Mouse (Mus musculus) ovary, adult 10 weeks (tissue): Measurements from ENCODE around the gene Tyrobp. TPM values are rescaled to one million over a fixed set of nuclear protein-coding genes. Genes with fewer than 3 reads are reported as not detected.

ENCODE experiments used
- polyA plus RNA-seq: library from polyadenylated mRNA; stranded (reverse); fragments of 350-450 nt; fragmentation: Illumina TruSeq; extraction: RNeasy Lipid Tissue Mini Kit (QIAGEN cat#74804); gene quantifications from one replicate; pipeline ENCODE4 v1.2.3, GENCODE M21; 2014

The Tyrobp gene
- polyA plus RNA-seq = 5.6 TPM

GRCm38 (mm10) chr7:30413596-30413995 lies at the start of gene Tyrobp:
TSS of gene Tyrobp (plus strand) at chr7:30413760.

GRCm38 (mm10) chr7:30419561-30420499 lies 6.3 kb downstream of the Tyrobp start, which contains the start of gene Hcst:
TSS of gene Hcst (minus strand) at chr7:30419854.

DNA sequence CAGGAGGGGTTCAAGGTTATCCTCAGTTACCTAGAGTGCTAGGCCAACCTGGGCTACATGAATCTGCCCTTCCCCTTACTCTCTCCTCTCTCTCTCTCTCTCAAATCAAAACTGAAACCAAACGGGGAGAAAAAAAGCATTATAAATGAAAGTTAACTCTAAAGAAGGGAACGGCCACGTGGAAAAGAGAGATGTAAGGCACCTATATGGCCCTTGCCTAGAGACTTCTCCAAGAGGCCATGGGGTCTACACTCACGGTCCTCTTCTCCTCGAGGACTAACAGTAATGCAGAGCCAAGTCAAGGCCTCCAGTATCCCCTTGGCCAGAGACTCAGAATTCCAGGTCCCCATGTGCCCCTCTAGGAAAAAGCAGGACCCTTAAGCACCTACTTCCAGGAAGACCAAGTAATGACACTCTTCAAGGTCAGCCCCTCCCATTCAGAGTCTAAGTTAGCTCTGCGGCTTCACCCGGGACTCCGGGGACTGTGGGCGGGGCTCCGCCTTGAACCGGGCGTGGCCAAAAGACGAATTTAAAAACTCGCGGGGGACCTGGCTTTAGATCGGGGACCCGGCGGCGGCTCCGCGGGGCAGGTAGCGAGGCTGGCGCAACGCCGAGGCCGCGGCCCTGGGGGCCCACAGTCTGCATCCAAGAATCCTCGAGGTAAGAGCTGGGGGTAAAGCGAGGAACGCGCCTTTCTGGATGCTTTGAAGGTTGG lies 7.8 kb downstream of the Tyrobp start, which contains the start of gene Nfkbid:
Gene Nfkbid, plus strand, starts transcription at position 558 of the 715 bp plus-strand sequence.

DNA sequence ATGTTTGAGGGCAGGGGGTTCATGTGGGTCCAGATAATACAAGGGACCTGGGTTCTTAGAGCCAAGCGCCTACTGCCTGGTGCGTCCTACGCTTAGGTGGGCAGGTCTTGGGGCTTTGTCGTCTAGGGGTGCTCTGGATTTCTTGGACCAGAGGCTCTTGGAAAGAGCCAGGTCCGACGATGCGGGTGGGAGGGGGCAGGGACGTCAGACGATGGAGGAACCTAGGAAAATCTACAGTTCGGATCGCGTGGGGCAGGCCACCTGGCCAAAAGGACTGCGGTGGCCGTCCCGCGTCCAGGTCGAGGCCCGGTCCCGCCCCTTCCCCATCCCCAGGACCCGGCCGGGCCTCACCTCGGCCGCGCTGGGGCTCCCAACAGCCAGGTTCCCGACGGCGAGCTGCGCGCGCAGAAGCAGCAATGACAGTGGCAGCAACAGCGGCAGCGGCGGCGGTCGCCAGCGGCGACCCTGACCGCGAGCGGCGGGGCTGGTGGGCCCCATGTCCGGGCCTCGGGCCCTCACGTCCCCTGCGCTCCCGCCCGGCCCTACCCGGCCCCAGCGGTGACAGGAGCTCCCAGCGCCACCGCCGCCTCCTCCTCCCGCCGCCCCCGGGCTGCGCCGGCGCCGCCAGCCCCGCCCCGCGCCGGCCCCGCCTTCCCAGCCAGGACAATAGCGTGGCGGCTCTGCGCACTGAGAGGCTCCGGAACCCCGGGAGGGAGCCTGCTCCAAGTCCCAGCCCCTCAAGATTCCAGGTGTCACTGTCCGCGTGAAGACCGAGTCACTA lies 31.6 kb downstream of the Tyrobp start, which contains the start of gene Aplp1:
Gene Aplp1, minus strand, starts transcription at position 565 of the 781 bp plus-strand sequence.

GRCm38 (mm10) chr7:30457629-30458330 lies 44.2 kb downstream of the Tyrobp start, which contains the start of the genes Kirrel2 and Nphs1:
TSS of gene Kirrel2 (minus strand) at chr7:30457690.
TSS of gene Nphs1 (plus strand) at chr7:30458315.

Other genes starting within 250 kb of the Tyrobp start
- gene Zfp146, start 244.0 kb upstream of the Tyrobp start, polyA plus RNA-seq = 76.2 TPM
- gene Cox7a1, start 229.6 kb upstream of the Tyrobp start, polyA plus RNA-seq = not detected
- 65.4 TPM for gene Capns1, start 214.9 kb upstream of the Tyrobp start, polyA plus RNA-seq
- 1.7 TPM for gene Polr2i, start 181.8 kb upstream of the Tyrobp start, polyA plus RNA-seq
- gene Tbcb, start 181.5 kb upstream of the Tyrobp start, polyA plus RNA-seq = 6.8 TPM
- not detected for gene Ovol3, start 178.0 kb upstream of the Tyrobp start, polyA plus RNA-seq
- gene Thap8, start 133.7 kb upstream of the Tyrobp start, polyA plus RNA-seq = not detected
- 0.20 TPM for gene Wdr62, start 133.3 kb upstream of the Tyrobp start, polyA plus RNA-seq
- 20.6 TPM for gene Clip3, start 122.0 kb upstream of the Tyrobp start, polyA plus RNA-seq
- 3.1 TPM for gene Alkbh6, start 105.0 kb upstream of the Tyrobp start, polyA plus RNA-seq
- 1.7 TPM for gene Syne4, start 99.0 kb upstream of the Tyrobp start, polyA plus RNA-seq
- gene E130208F15Rik, start 92.0 kb upstream of the Tyrobp start, polyA plus RNA-seq = 0.51 TPM
- gene Sdhaf1, start 89.9 kb upstream of the Tyrobp start, polyA plus RNA-seq = 1.3 TPM
- 0.40 TPM for gene Lrfn3, start 51.0 kb upstream of the Tyrobp start, polyA plus RNA-seq
- not detected for gene Hcst, start 6.1 kb downstream of the Tyrobp start, polyA plus RNA-seq
- gene Nfkbid, start 8.0 kb downstream of the Tyrobp start, polyA plus RNA-seq = 0.23 TPM
- gene Aplp1, start 31.8 kb downstream of the Tyrobp start, polyA plus RNA-seq = 0.63 TPM
- gene Kirrel2, start 43.9 kb downstream of the Tyrobp start, polyA plus RNA-seq = not detected
- gene Nphs1, start 44.6 kb downstream of the Tyrobp start, polyA plus RNA-seq = not detected
- gene Prodh2, start 79.9 kb downstream of the Tyrobp start, polyA plus RNA-seq = not detected
- gene Arhgap33, start 121.3 kb downstream of the Tyrobp start, polyA plus RNA-seq = 0.23 TPM
- gene Hspb6, start 138.4 kb downstream of the Tyrobp start, polyA plus RNA-seq = 22.5 TPM
- 2.0 TPM for gene Proser3, start 138.5 kb downstream of the Tyrobp start, polyA plus RNA-seq
- gene Lin37, start 146.1 kb downstream of the Tyrobp start, polyA plus RNA-seq = 5.0 TPM
- 8.5 TPM for gene U2af1l4, start 149.5 kb downstream of the Tyrobp start, polyA plus RNA-seq
- 1.1 TPM for gene Gm49396, start 149.6 kb downstream of the Tyrobp start, polyA plus RNA-seq
- 24.5 TPM for gene Psenen, start 149.9 kb downstream of the Tyrobp start, polyA plus RNA-seq
- not detected for gene Igflr1, start 151.7 kb downstream of the Tyrobp start, polyA plus RNA-seq
- gene Kmt2b, start 175.0 kb downstream of the Tyrobp start, polyA plus RNA-seq = 4.7 TPM
- not detected for gene Zbtb32, start 185.1 kb downstream of the Tyrobp start, polyA plus RNA-seq
- 0.34 TPM for gene Upk1a, start 199.1 kb downstream of the Tyrobp start, polyA plus RNA-seq
- gene Cox6b1, start 212.4 kb downstream of the Tyrobp start, polyA plus RNA-seq = 586 TPM
- not detected for gene Etv2, start 222.1 kb downstream of the Tyrobp start, polyA plus RNA-seq
- not detected for gene Rbm42, start 236.6 kb downstream of the Tyrobp start, polyA plus RNA-seq